Mouse (Mus musculus) limb, embryonic 10.5 days (tissue): Measurements from ENCODE around the gene Rasgrp3. TPM values are rescaled to one million over a fixed set of nuclear protein-coding genes. Genes with fewer than 3 reads are reported as not detected.

Experiments used
- DNase-seq: peaks from one replicate; pipeline ENCODE4 v3.0.0-alpha.2; 2017; ENCODE audit warnings: low spot score
- H3K27ac ChIP-seq: fragments of 300-500 bp; sonication (generic); 2 replicates; pipeline ENCODE4 v1.5.1; 2016; ENCODE audit warnings: mild to moderate bottlenecking
- H3K27me3 ChIP-seq: fragments of 300-500 bp; sonication (generic); 2 replicates; pipeline ENCODE4 v1.6.1; 2016; ENCODE audit warnings: low read depth, mild to moderate bottlenecking; ENCODE audit not compliant: poor library complexity, severe bottlenecking
- H3K36me3 ChIP-seq: fragments of 300-500 bp; sonication (generic); 2 replicates; pipeline ENCODE4 v1.6.1; 2016; ENCODE audit warnings: mild to moderate bottlenecking, moderate library complexity
- H3K4me1 ChIP-seq: fragments of 300-500 bp; sonication (generic); 2 replicates; pipeline ENCODE4 v1.6.1; 2016
- H3K4me3 ChIP-seq: fragments of 300-500 bp; sonication (generic); 2 replicates; pipeline ENCODE4 v1.5.1; 2016; ENCODE audit warnings: mild to moderate bottlenecking, moderate library complexity
- H3K9me3 ChIP-seq: fragments of 300-500 bp; sonication (generic); replicated peaks from 2 replicates; pipeline ENCODE4 v1.6.1; 2016; ENCODE audit warnings: mild to moderate bottlenecking
- WGBS: fragments of 180-500 bp; shearing (Covaris S2); methylation state at CpG from one replicate; pipeline ENCODE4 v1.1.7; 2016; 5-methylcytosine and 5-hydroxymethylcytosine counted together
- polyA plus RNA-seq: library from polyadenylated mRNA; unstranded; fragments of >200 nt; fragmentation: Nextera tagmentation; extraction: Ambion mirVana; gene quantifications from 2 replicates; pipeline ENCODE4 v1.2.1, GENCODE M21; 2016

Gene Rasgrp3
- polyA plus RNA-seq, 1 experiment from 2014 or later = 12.7 TPM

- Histone ChIP-seq H3K27me3 (no peaks in the 10 kb centered on the region), H3K4me3 (no peak overlapping the region), H3K4me1 (no peaks in the 10 kb centered on the region), H3K9me3 (no peaks in the 10 kb centered on the region), H3K36me3 (no peaks in the 10 kb centered on the region), H3K27ac (no peak overlapping the region)
- 73% methylated on average over 3 of the region's 3 CpGs for WGBS
- DNase-seq = no peak
Measured at GRCm38 (mm10) chr17:75477655-75478054, 42.0 kb downstream of the Rasgrp3 start.

GRCm38 (mm10) chr17:75478836-75479235, 43.1 kb downstream of the Rasgrp3 start:
- H3K27ac ChIP-seq = no peak overlapping the region
- 82% methylated on average over 1 of the region's 1 CpGs for WGBS
- DNase-seq = no peak
- no peaks in the 10 kb centered on the region for H3K36me3 ChIP-seq
- no peaks in the 10 kb centered on the region for H3K27me3 ChIP-seq
- no peaks in the 10 kb centered on the region for H3K9me3 ChIP-seq
- H3K4me1 ChIP-seq = no peaks in the 10 kb centered on the region
- H3K4me3 ChIP-seq = no peak overlapping the region

GRCm38 (mm10) chr17:75479663-75480062, 44.0 kb downstream of the Rasgrp3 start:
- Histone ChIP-seq H3K27me3 (no peaks in the 10 kb centered on the region), H3K4me1 (no peaks in the 10 kb centered on the region), H3K36me3 (no peaks in the 10 kb centered on the region), H3K27ac (no peak overlapping the region), H3K4me3 (no peak overlapping the region), H3K9me3 (no peaks in the 10 kb centered on the region)
- DNase-seq = no peak
- WGBS = 89% methylated on average over 2 of the region's 2 CpGs

- DNase-seq = no peak
- WGBS = 94% methylated on average over 3 of the region's 3 CpGs
- H3K27ac ChIP-seq = no peak overlapping the region
- H3K4me3 ChIP-seq = no peak overlapping the region
- H3K4me1 ChIP-seq = no peaks in the 10 kb centered on the region
- no peaks in the 10 kb centered on the region for H3K9me3 ChIP-seq
- H3K27me3 ChIP-seq = no peaks in the 10 kb centered on the region
- no peaks in the 10 kb centered on the region for H3K36me3 ChIP-seq
Measured at GRCm38 (mm10) chr17:75480379-75480778, 44.7 kb downstream of the Rasgrp3 start.

- 90% methylated on average over 3 of the region's 3 CpGs for WGBS
- no peak overlapping the region for H3K4me3 ChIP-seq
- no peaks in the 10 kb centered on the region for H3K4me1 ChIP-seq
- no peaks in the 10 kb centered on the region for H3K36me3 ChIP-seq
- no peak for DNase-seq
- no peak overlapping the region for H3K27ac ChIP-seq
- no peaks in the 10 kb centered on the region for H3K27me3 ChIP-seq
- H3K9me3 ChIP-seq = no peaks in the 10 kb centered on the region
Measured at GRCm38 (mm10) chr17:75486205-75486604, 50.5 kb downstream of the Rasgrp3 start.

- no peaks in the 10 kb centered on the region for H3K4me1 ChIP-seq
- H3K36me3 ChIP-seq = no peaks in the 10 kb centered on the region
- H3K9me3 ChIP-seq = no peaks in the 10 kb centered on the region
- no peak overlapping the region for H3K4me3 ChIP-seq
- no peak for DNase-seq
- WGBS = 87% methylated on average over 4 of the region's 4 CpGs
- no peak overlapping the region for H3K27ac ChIP-seq
- no peaks in the 10 kb centered on the region for H3K27me3 ChIP-seq
Measured at GRCm38 (mm10) chr17:75495213-75495612, 59.5 kb downstream of the Rasgrp3 start.

- DNase-seq = no peak
- Histone ChIP-seq H3K27me3 (no peaks in the 10 kb centered on the region), H3K4me3 (no peak overlapping the region), H3K36me3 (no peaks in the 10 kb centered on the region), H3K4me1 (no peaks in the 10 kb centered on the region), H3K9me3 (no peaks in the 10 kb centered on the region), H3K27ac (no peak overlapping the region)
- 89% methylated on average over 6 of the region's 6 CpGs for WGBS
Measured at GRCm38 (mm10) chr17:75498241-75498651, 62.5 kb downstream of the Rasgrp3 start.

- Histone ChIP-seq H3K27ac (no peak overlapping the region), H3K36me3 (no peaks in the 10 kb centered on the region), H3K9me3 (no peaks in the 10 kb centered on the region), H3K4me1 (no peaks in the 10 kb centered on the region), H3K4me3 (no peak overlapping the region), H3K27me3 (no peaks in the 10 kb centered on the region)
- no peak for DNase-seq
- WGBS = 88% methylated on average over 3 of the region's 3 CpGs
Measured at GRCm38 (mm10) chr17:75503031-75503430, 67.3 kb downstream of the Rasgrp3 start.

GRCm38 (mm10) chr17:75505053-75505452, 69.4 kb downstream of the Rasgrp3 start:
- Histone ChIP-seq H3K36me3 (no peaks in the 10 kb centered on the region), H3K4me1 (no peaks in the 10 kb centered on the region)
- WGBS = 96% methylated on average over 5 of the region's 5 CpGs

GRCm38 (mm10) chr17:75506097-75506675, 70.5 kb downstream of the Rasgrp3 start:
- H3K4me3 ChIP-seq = no peak overlapping the region
- no peak overlapping the region for H3K27ac ChIP-seq
- no peaks in the 10 kb centered on the region for H3K9me3 ChIP-seq
- DNase-seq = no peak
- no peaks in the 10 kb centered on the region for H3K4me1 ChIP-seq
- H3K36me3 ChIP-seq = no peaks in the 10 kb centered on the region
- no peaks in the 10 kb centered on the region for H3K27me3 ChIP-seq
- WGBS = 94% methylated on average over 10 of the region's 10 CpGs

More at GRCm38 (mm10) chr17:75505053-75505452, 69.4 kb downstream of the Rasgrp3 start:
- no peak overlapping the region for H3K4me3 ChIP-seq
- no peak for DNase-seq
- H3K9me3 ChIP-seq = no peaks in the 10 kb centered on the region
- no peaks in the 10 kb centered on the region for H3K27me3 ChIP-seq
- H3K27ac ChIP-seq = no peak overlapping the region

- WGBS = 88% methylated on average over 10 of the region's 10 CpGs
- DNase-seq = no peak
- Histone ChIP-seq H3K4me3 (no peak overlapping the region), H3K4me1 (no peaks in the 10 kb centered on the region), H3K9me3 (no peaks in the 10 kb centered on the region), H3K36me3 (no peaks in the 10 kb centered on the region), H3K27ac (no peak overlapping the region), H3K27me3 (no peaks in the 10 kb centered on the region)
Measured at GRCm38 (mm10) chr17:75506708-75507641, 71.3 kb downstream of the Rasgrp3 start.

- Histone ChIP-seq H3K27ac (no peak overlapping the region), H3K4me3 (no peak overlapping the region), H3K36me3 (no peaks in the 10 kb centered on the region), H3K9me3 (no peaks in the 10 kb centered on the region), H3K27me3 (no peaks in the 10 kb centered on the region), H3K4me1 (no peaks in the 10 kb centered on the region)
- 95% methylated on average over 5 of the region's 5 CpGs for WGBS
- no peak for DNase-seq
Measured at GRCm38 (mm10) chr17:75509257-75509656, 73.6 kb downstream of the Rasgrp3 start.

GRCm38 (mm10) chr17:75516591-75516990, 80.9 kb downstream of the Rasgrp3 start:
- no peak for DNase-seq
- Histone ChIP-seq H3K4me3 (no peak overlapping the region), H3K27ac (no peak overlapping the region), H3K9me3 (no peaks in the 10 kb centered on the region), H3K27me3 (no peaks in the 10 kb centered on the region), H3K36me3 (no peaks in the 10 kb centered on the region), H3K4me1 (no peaks in the 10 kb centered on the region)
- WGBS = 59% methylated on average over 4 of the region's 4 CpGs
